Mouse (Mus musculus) embryonic facial prominence, embryonic 11.5 days (tissue): ENCODE measurements around the gene Smyd4. TPM values are rescaled to one million over a fixed set of nuclear protein-coding genes. Genes with fewer than 3 reads are reported as not detected.

Experiments
- ATAC-seq: fragments of 200-750 bp; cut with Nextera tagmentation; replicated peaks from 2 replicates; pipeline ENCODE4 v1.8.0; 2017; ENCODE audit warnings: low read depth; ENCODE audit not compliant: insufficient number of reproducible peaks, low FRiP score, low TSS enrichment
- DNase-seq: peaks from one replicate; pipeline ENCODE4 v3.0.0-alpha.2; 2015; ENCODE audit warnings: low spot score
- H3K27ac ChIP-seq: fragments of 300-500 bp; sonication (generic); replicated peaks from 2 replicates; pipeline ENCODE4 v1.5.1; 2014; ENCODE audit warnings: mild to moderate bottlenecking, low read depth, low read length, control low read depth
- H3K27me3 ChIP-seq: fragments of 300-500 bp; sonication (generic); 2 replicates; pipeline ENCODE4 v1.6.1; 2014; ENCODE audit warnings: mild to moderate bottlenecking, low read length, moderate library complexity, mixed read lengths; ENCODE audit not compliant: control insufficient read depth, insufficient read depth
- H3K36me3 ChIP-seq: fragments of 300-500 bp; sonication (generic); replicated peaks from 2 replicates; pipeline ENCODE4 v1.6.1; 2014; ENCODE audit warnings: low read depth, mild to moderate bottlenecking, low read length, moderate library complexity, mixed read lengths; ENCODE audit not compliant: control insufficient read depth, insufficient read depth
- H3K4me1 ChIP-seq: fragments of 300-500 bp; sonication (generic); 2 replicates; pipeline ENCODE4 v1.6.1; 2014; ENCODE audit warnings: low read length, mixed read lengths; ENCODE audit not compliant: control insufficient read depth, insufficient read depth
- H3K4me2 ChIP-seq: fragments of 300-500 bp; sonication (generic); 2 replicates; pipeline ENCODE4 v1.6.1; 2014; ENCODE audit warnings: low read depth, mild to moderate bottlenecking, control low read depth, low read length, moderate library complexity
- H3K4me3 ChIP-seq: fragments of 300-500 bp; sonication (generic); 2 replicates; pipeline ENCODE4 v1.5.1; 2014; ENCODE audit warnings: low read depth, low read length, control low read depth
- H3K9ac ChIP-seq: fragments of 300-500 bp; sonication (generic); replicated peaks from 2 replicates; pipeline ENCODE4 v1.6.1; 2014; ENCODE audit warnings: mild to moderate bottlenecking, control low read depth, low read length
- H3K9me3 ChIP-seq: fragments of 300-500 bp; sonication (generic); replicated peaks from 2 replicates; pipeline ENCODE4 v1.6.1; 2016; ENCODE audit warnings: mild to moderate bottlenecking, low read length, inconsistent platforms, mixed read lengths; ENCODE audit not compliant: control insufficient read depth
- WGBS: fragments of 180-500 bp; shearing (Covaris S2); extraction: QIAGEN DNeasy Blood & Tissue Kit; methylation state at CpG from one replicate; pipeline ENCODE4 v1.1.7; 2014; 5-methylcytosine and 5-hydroxymethylcytosine counted together
- polyA plus RNA-seq: library from polyadenylated mRNA; unstranded; fragments of >200 nt; fragmentation: Nextera tagmentation; extraction: Ambion mirVana; gene quantifications from 2 replicates; pipeline ENCODE4 v1.2.1, GENCODE M21; 2014

Gene Smyd4
- polyA plus RNA-seq, 1 experiment from 2014 or later = 13.2 TPM

DNA sequence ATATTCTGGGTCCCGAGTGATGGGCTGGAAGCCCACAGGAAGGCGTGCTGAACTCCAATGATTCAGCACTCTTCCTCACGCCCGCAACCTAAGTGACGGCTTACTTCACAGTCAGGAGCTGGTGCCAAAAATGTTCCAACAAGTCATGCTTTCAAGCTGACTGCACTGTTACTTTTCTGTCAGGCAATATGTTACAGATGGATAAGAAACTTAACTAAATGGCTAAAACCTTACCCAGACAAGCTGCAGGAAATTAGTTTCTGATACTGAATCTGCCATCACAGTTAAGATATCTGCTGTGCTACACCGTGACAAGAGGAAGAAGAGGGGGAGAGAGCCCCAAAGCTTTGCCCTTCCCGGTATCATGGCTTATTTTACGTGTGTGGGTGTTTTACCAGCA is 34.4 kb upstream of the Smyd4 start:
- Histone ChIP-seq H3K4me2 (no peak overlapping the region), H3K27me3 (no peaks in the 10 kb centered on the region), H3K4me1 (no peaks in the 10 kb centered on the region), H3K36me3 (no peaks in the 10 kb centered on the region; the same call in none of the 2 replicates), H3K9me3 (no peaks in the 10 kb centered on the region), H3K4me3 (no peak overlapping the region), H3K27ac (no peak overlapping the region), H3K9ac (no peak overlapping the region)
- WGBS = 93% methylated on average over 8 of the region's 8 CpGs
- DNase-seq (no peak), ATAC-seq (no peak)

DNA sequence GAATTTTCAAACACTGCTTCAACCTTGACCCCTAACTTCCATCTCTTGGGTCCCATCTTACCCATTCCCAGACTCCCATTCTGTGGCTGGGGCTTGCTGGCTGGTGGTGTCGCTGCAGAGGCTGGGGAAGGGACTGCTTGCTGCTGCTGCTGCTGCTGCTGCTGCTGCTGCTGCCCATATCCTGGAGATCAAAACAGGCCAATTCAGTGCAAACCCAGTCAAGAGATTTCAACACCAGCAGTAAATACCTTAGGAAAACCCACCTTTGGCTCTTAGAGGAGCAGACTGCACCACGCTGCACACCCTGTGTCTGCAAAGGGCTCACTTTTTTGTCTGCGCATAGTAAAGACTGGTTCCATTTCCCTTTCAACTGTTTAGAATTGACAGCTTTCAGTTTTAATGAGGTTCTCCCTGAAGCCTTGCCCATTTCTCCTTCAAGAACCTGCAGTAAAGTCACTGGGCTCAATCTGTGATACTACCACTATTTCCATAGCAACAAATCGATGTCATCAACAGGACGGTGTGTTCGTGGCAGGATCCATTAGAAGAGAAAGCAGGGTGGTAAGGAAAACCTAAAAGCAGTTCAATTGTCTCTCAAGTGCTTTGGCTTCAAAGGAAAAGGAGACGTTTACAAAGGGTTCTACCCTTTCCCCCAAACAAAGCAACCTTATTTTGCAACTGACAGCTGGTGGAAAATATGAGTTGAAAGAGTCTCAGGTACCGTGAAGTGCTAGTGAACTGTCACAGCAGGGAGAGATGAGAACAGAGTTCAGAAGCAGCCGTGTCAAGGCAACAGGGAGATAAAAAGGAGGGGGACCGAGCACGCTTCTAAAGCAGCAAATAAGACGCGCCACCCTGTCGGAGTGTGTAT is 29.6 kb upstream of the Smyd4 start:
- no peaks in the 10 kb centered on the region for H3K4me1 ChIP-seq
- no peak for DNase-seq
- H3K27me3 ChIP-seq = no peaks in the 10 kb centered on the region
- no peaks in the 10 kb centered on the region for H3K9me3 ChIP-seq
- no peak overlapping the region for H3K27ac ChIP-seq
- H3K9ac ChIP-seq = no peak overlapping the region
- H3K4me2 ChIP-seq = no peak overlapping the region
- no peak overlapping the region for H3K4me3 ChIP-seq
- ATAC-seq = no peak
- WGBS = 84% methylated on average over 14 of the region's 14 CpGs
- H3K36me3 ChIP-seq = no peaks in the 10 kb centered on the region; the same call in 1 of the 2 replicates

DNA sequence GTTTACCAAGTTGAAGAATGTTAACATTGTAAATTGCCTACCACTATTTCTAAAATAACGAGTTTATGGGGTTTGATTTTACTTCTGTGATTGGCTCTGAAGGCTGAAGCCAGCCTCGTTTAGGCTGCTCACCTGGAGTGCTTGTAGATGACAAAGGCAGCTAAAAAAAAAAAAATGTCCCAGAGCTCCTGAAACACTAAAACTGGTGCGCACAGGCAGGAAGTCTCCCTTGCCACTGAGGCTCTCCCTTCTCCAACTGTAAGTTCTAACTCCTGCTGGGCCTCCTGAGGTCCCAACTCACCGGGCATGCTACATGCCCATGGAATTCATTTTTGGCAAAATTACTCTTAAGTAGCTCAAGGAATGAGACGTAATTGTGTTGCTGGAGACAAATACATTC is 29.0 kb upstream of the Smyd4 start:
- ATAC-seq (no peak), DNase-seq (no peak)
- no peaks in the 10 kb centered on the region for H3K9me3 ChIP-seq
- H3K9ac ChIP-seq = no peak overlapping the region
- H3K4me1 ChIP-seq = no peaks in the 10 kb centered on the region
- 75% methylated on average over 5 of the region's 5 CpGs for WGBS
- no peak overlapping the region for H3K4me3 ChIP-seq
- H3K27me3 ChIP-seq = no peaks in the 10 kb centered on the region
- no peak overlapping the region for H3K27ac ChIP-seq
- H3K4me2 ChIP-seq = no peak overlapping the region
- H3K36me3 ChIP-seq = no peaks in the 10 kb centered on the region; the same call in 1 of the 2 replicates

DNA sequence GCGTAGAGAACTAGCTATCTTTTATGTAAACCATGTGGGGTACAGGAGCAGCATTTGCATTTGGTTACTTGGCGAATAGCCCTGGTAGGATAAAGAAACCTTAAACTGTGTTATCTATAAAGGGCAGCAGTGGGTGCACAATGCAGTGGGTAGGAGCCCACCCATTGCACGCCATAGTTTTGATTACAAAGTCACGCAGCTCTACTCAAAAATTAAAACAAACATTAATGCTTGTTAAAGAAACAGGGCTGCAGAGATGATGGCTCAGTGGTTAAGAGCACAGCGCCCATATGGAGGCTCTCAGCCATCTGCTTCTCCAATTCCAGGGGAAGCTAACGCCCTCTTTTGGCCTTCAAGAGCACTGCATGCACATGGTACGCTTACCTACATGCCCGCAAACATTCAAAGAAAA is 24.9 kb upstream of the Smyd4 start:
- Histone ChIP-seq H3K27ac (no peak overlapping the region), H3K27me3 (no peaks in the 10 kb centered on the region), H3K9me3 (no peaks in the 10 kb centered on the region), H3K9ac (no peak overlapping the region), H3K4me2 (no peak overlapping the region), H3K4me3 (no peak overlapping the region), H3K36me3 (no peaks in the 10 kb centered on the region; the same call in 1 of the 2 replicates), H3K4me1 (no peaks in the 10 kb centered on the region)
- ATAC-seq (no peak), DNase-seq (no peak)
- 78% methylated on average over 8 of the region's 8 CpGs for WGBS

DNA sequence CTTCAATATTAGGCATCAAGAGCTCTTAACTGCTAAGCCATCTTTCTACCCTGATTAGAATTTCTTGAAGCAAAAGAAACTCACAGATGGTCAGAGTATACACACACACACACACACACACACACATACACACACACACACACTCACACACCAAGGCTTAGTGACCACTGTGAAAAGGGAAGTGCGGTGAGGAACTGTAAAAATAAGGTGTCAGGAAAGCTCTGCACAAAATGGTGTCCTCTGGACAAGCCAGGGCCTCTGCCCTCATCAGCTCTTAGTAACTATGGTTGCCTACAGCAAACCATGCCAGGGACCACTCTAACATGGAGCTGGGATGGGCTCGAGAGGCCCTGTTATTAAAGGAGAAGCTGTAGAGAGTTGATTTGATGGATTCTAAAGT is 23.8 kb upstream of the Smyd4 start:
- H3K4me3 ChIP-seq = no peak overlapping the region
- no peaks in the 10 kb centered on the region for H3K27me3 ChIP-seq
- H3K4me2 ChIP-seq = no peak overlapping the region
- DNase-seq (no peak), ATAC-seq (no peak)
- H3K4me1 ChIP-seq = no peaks in the 10 kb centered on the region
- 91% methylated on average over 2 of the region's 2 CpGs for WGBS
- no peak overlapping the region for H3K27ac ChIP-seq
- H3K9me3 ChIP-seq = no peaks in the 10 kb centered on the region
- H3K36me3 ChIP-seq = no peaks in the 10 kb centered on the region; the same call in 1 of the 2 replicates
- H3K9ac ChIP-seq = no peak overlapping the region

DNA sequence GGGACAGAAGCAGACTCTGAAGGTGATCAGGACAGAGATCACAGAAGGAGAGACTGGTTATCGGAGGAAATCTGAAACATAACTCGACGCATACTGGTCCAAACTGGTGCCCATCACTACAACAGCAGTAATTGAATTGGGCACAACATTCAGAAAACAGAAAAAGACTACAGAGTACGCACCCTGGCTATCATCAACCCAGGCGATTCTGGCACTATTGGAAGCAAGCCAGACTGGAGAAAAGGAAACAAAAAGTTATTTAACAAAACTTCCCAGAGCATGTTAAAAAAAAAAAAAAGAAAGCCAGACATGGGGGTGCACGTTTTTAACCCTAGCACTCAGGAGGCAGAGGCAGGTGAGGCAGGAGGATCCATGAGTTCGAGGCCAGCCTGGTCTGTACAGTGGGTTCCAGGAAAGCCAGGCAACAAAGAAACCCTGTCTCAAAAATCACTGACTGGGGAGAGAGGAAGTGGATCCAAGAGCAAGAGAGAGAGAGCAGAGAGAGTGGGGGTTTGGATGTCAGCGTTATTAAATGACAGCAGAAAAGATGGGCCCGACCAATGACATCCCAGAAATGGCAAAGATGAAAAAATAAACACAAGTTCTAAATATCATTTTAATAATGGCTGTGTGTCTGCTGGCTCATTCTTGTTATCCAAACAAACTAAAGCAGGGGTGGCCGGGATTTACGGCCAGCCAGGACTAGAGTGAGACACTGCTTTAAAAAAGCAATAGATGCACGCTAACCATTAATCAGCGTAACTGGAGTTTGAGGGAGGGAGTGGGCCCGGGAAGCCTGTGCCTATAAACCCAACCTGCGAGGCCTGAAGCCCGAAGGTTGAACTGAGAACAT is 22.9 kb upstream of the Smyd4 start:
- Histone ChIP-seq H3K27me3 (no peaks in the 10 kb centered on the region), H3K4me3 (no peak overlapping the region), H3K9ac (no peak overlapping the region), H3K36me3 (no peaks in the 10 kb centered on the region; the same call in 1 of the 2 replicates), H3K4me2 (no peak overlapping the region), H3K9me3 (no peaks in the 10 kb centered on the region), H3K27ac (no peak overlapping the region), H3K4me1 (no peaks in the 10 kb centered on the region)
- WGBS = 84% methylated on average over 16 of the region's 16 CpGs
- DNase-seq = no peak
- ATAC-seq = no peak

DNA sequence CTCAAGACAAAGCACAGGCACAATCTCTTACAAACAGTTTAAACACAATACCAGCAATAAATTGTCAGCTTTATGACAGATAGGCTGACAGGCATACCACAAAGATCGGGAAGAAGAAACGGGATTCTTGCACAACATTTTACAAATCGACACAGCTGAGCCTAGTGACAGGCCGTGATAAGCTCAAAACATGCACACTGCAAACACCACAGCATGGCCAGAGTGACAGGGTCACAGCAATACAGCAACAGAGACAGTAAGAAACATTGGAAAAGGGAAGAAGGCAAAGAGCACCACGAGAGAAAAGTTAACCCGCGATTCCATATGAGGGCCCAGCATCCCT is 22.3 kb upstream of the Smyd4 start:
- Histone ChIP-seq H3K27me3 (no peaks in the 10 kb centered on the region), H3K36me3 (no peaks in the 10 kb centered on the region; the same call in 1 of the 2 replicates), H3K9ac (no peak overlapping the region), H3K9me3 (no peaks in the 10 kb centered on the region), H3K4me2 (no peak overlapping the region), H3K4me1 (no peaks in the 10 kb centered on the region), H3K27ac (no peak overlapping the region), H3K4me3 (no peak overlapping the region)
- DNase-seq (no peak), ATAC-seq (no peak)
- 92% methylated on average over 7 of the region's 7 CpGs for WGBS

DNA sequence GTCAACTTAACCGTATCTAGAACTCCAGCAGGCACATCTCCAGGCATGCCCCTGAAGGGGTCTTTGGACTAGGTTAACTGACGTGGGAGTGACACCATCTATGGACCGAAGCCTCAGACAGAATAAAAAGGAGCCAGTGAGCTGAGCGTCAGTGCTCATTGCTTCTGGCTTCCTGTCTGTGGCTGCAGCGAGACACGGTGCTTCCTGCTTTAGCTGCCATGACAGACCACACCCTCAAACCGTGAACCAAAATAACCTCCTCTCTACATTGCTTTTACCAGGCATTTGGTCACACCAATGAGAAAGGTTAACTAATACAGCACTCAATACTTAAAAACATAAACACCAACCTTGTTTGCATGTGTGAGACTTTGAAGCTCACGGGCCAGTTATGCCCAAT is 11.6 kb upstream of the Smyd4 start:
- ATAC-seq = no peak
- Histone ChIP-seq H3K4me2 (no peak overlapping the region), H3K4me3 (no peak overlapping the region), H3K36me3 (no peaks in the 10 kb centered on the region; the same call in none of the 2 replicates), H3K27me3 (no peaks in the 10 kb centered on the region), H3K4me1 (no peaks in the 10 kb centered on the region), H3K9ac (no peak overlapping the region), H3K9me3 (no peaks in the 10 kb centered on the region), H3K27ac (no peak overlapping the region)
- DNase-seq = no peak
- WGBS = 88% methylated on average over 8 of the region's 8 CpGs
